18 mouse cellular contexts compared by ENCODE assay signal in the genomic region with DNA sequence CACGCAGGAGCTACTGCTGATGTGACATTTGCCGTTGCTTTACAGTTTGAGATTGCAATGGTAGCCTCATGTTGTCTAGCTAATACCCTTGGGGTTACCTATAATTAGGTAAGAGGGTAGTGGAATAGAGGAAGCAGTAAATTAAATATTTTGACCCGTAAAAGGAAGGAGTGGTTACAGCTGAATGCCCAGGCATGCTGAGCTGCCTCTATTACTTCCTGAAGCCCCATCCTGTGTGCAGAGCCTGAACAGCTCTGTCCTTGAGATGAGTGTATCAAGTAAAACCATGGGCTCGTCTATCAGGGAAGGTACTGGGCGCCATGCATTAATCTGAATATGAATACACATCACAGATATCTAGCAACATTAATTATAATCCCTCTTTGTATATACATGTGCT.
A peak's percentile ranks its signal among the peaks of the same experiment; 100 is the strongest.
DNase-seq lines count a peak whose midpoint lies in the region; ATAC-seq lines count a peak whose summit lies in the region.
"Had no signal": no experiment of that assay in that cellular context is flagged by ENCODE, and none has a peak within 500 bp of the region (broad histone marks: within the 10 kb centered on the region; RNA-seq: fewer than 3 reads in every experiment).

No protein-coding gene starts in this region.

- no peak overlapping the region for H3K4me3 ChIP-seq in kidney, embryonic 15.5 days (replicated peaks)
- no peak overlapping the region for H3K4me3 ChIP-seq in neural tube, embryonic 13.5 days
- H3K4me3 ChIP-seq: embryonic facial prominence, embryonic 12.5 days; forebrain, embryonic 15.5 days; limb, embryonic 12.5 days; liver, embryonic 15.5 days had no signal

- H3K4me2 ChIP-seq in kidney, embryonic 15.5 days: no peak overlapping the region
- no peak overlapping the region for H3K4me2 ChIP-seq in neural tube, embryonic 13.5 days
- H3K4me2 ChIP-seq: embryonic facial prominence, embryonic 12.5 days; forebrain, embryonic 15.5 days; limb, embryonic 12.5 days; liver, embryonic 15.5 days had no signal

- H3K27ac ChIP-seq in kidney, embryonic 15.5 days: no peak overlapping the region
- no peak overlapping the region for H3K27ac ChIP-seq in neural tube, embryonic 13.5 days (replicated peaks)
- H3K27ac ChIP-seq: embryonic facial prominence, embryonic 12.5 days; forebrain, embryonic 15.5 days; liver, embryonic 15.5 days; macrophage; stomach, postnatal 0 days had no signal

- DNase-seq in kidney, postnatal 4 days: no peak
- no peak for DNase-seq in neural tube, embryonic 10.5 days (ENCODE audit: extremely low spot score, low spot score)
- peak; percentile 58 for DNase-seq in splenic B cell, adult 2 months (ENCODE audit: low read depth, low spot score)
- no peak for DNase-seq in heart, postnatal 10 days
- DNase-seq: adrenal gland, adult 2 months; cerebellum, adult 9-10 months; gastrocnemius, postnatal 25 days; kidney, adult 18-20 months; spleen, adult 18-20 months had no signal

- H3K9me3 ChIP-seq in kidney, embryonic 15.5 days (replicated peaks): no peaks in the 10 kb centered on the region
- H3K9me3 ChIP-seq in neural tube, embryonic 13.5 days: no peaks in the 10 kb centered on the region
- H3K9me3 ChIP-seq: embryonic facial prominence, embryonic 12.5 days; forebrain, embryonic 15.5 days; limb, embryonic 12.5 days; liver, embryonic 15.5 days had no signal

- H3K9ac ChIP-seq in kidney, embryonic 15.5 days: no peak overlapping the region
- no peak overlapping the region for H3K9ac ChIP-seq in neural tube, embryonic 13.5 days
- H3K9ac ChIP-seq: embryonic facial prominence, embryonic 12.5 days; forebrain, embryonic 15.5 days; limb, embryonic 12.5 days; liver, embryonic 15.5 days had no signal

- intact Hi-C loops in heart, postnatal 10 days (cut with DNase I): no loop called here

- H3K27me3 ChIP-seq in kidney, embryonic 15.5 days: no peaks in the 10 kb centered on the region
- H3K27me3 ChIP-seq in neural tube, embryonic 13.5 days: no peaks in the 10 kb centered on the region
- H3K27me3 ChIP-seq in splenic B cell, adult 2 months (ENCODE audit: control insufficient read depth, insufficient read depth, low read length, poor library complexity, severe bottlenecking): no peaks in the 10 kb centered on the region
- H3K27me3 ChIP-seq: embryonic facial prominence, embryonic 12.5 days; forebrain, embryonic 15.5 days; limb, embryonic 12.5 days; liver, embryonic 15.5 days had no signal

- peaks cover 8% of the 10 kb centered on the region; the same call in 1 of the 2 replicates for H3K4me1 ChIP-seq in kidney, embryonic 15.5 days
- H3K4me1 ChIP-seq in neural tube, embryonic 13.5 days (replicated peaks): peaks cover 17% of the 10 kb centered on the region
- H3K4me1 ChIP-seq: forebrain, embryonic 15.5 days; liver, embryonic 15.5 days had no signal

- no peaks in the 10 kb centered on the region for H3K36me3 ChIP-seq in kidney, embryonic 15.5 days
- H3K36me3 ChIP-seq in neural tube, embryonic 13.5 days: no peaks in the 10 kb centered on the region
- no peaks in the 10 kb centered on the region for H3K36me3 ChIP-seq in splenic B cell, adult 2 months (ENCODE audit: control insufficient read depth, insufficient read depth, low read length, poor library complexity, severe bottlenecking)
- H3K36me3 ChIP-seq: embryonic facial prominence, embryonic 12.5 days; forebrain, embryonic 15.5 days; limb, embryonic 12.5 days; liver, embryonic 15.5 days had no signal

- WGBS in kidney, embryonic 15.5 days: 41% methylated on average over 5 of the region's 5 CpGs
- 56% methylated on average over 5 of the region's 5 CpGs for WGBS in neural tube, embryonic 13.5 days

- peak; percentile 52 for ATAC-seq in kidney, embryonic 15.5 days (replicated peaks; ENCODE audit: low FRiP score)
- peak; percentile 63 for ATAC-seq in neural tube, embryonic 13.5 days (ENCODE audit: low read depth)
- ATAC-seq in granulocyte monocyte progenitor cell, adult 5-6 weeks (replicated peaks; ENCODE audit: poor library complexity, severe bottlenecking): peak; percentile 76
- ATAC-seq: forebrain, embryonic 15.5 days had no signal
